Mouse (Mus musculus) stomach, embryonic 15.5 days (tissue): ENCODE data around the gene Dtd1. TPM values are rescaled to one million over a fixed set of nuclear protein-coding genes. Genes with fewer than 3 reads are reported as not detected.

ENCODE experiments used
- microRNA-seq: library from miRNA; unstranded; fragments of <30 nt; microRNA quantifications from one replicate; pipeline ENCODE4, GENCODE M21; 2016
- polyA plus RNA-seq: library from polyadenylated mRNA; unstranded; fragments of >200 nt; fragmentation: Nextera tagmentation; extraction: Ambion mirVana; gene quantifications from 2 replicates; pipeline ENCODE4 v1.2.1, GENCODE M21; 2015

The Dtd1 gene
- polyA plus RNA-seq, 1 experiment from 2014 or later, result 39.6 TPM

Small RNA genes lying within 50 kb of the gene (microRNA-seq; reads per million reads assigned to microRNA genes)
- not detected for gene Gm24823

Other genes starting within 250 kb of the Dtd1 start
- gene Kat14, start 230.9 kb upstream of the Dtd1 start, polyA plus RNA-seq, result 38.6 and 40.5 TPM in 2 replicates
- 0.84 and 6.1 TPM in 2 replicates for gene Pet117, start 230.9 kb upstream of the Dtd1 start, polyA plus RNA-seq
- 1.2 and 2.4 TPM in 2 replicates for gene Dzank1, start 72.5 kb upstream of the Dtd1 start, polyA plus RNA-seq
- 21.9 and 22.6 TPM in 2 replicates for gene Polr3f, start 72.2 kb upstream of the Dtd1 start, polyA plus RNA-seq
- gene Rbbp9, start 49.0 kb upstream of the Dtd1 start, polyA plus RNA-seq, result 61.4 and 65.1 TPM in 2 replicates
- 95.9 and 113 TPM in 2 replicates for gene Sec23b, start 43.7 kb upstream of the Dtd1 start, polyA plus RNA-seq
- 38.2 and 41.1 TPM in 2 replicates for gene Smim26, start 5.8 kb upstream of the Dtd1 start, polyA plus RNA-seq
- not detected in 2 replicates for gene Scp2d1, start 223.8 kb downstream of the Dtd1 start, polyA plus RNA-seq